Mouse (Mus musculus) cerebellum, adult 11-12 months (tissue): ENCODE measurements around the gene Sympk.
"Not testable (repeated sequence)": the region's sequence is repeated elsewhere in the genome, so short reads cannot be mapped to it uniquely, and the experiment has no call there.

Source experiments
- DNase-seq: peaks from one replicate; pipeline ENCODE4 v3.0.0; 2022

Sympk gene

GRCm38 (mm10) chr7:19052345-19053135 is 28.4 kb downstream of the Sympk start:
- no peak for DNase-seq

- no peak for DNase-seq
Observed at GRCm38 (mm10) chr7:19053136-19053532, 29.0 kb downstream of the Sympk start.

GRCm38 (mm10) chr7:19054047-19054776 is 30.0 kb downstream of the Sympk start, which contains the start of gene Rsph6a:
TSS of gene Rsph6a (plus strand) at chr7:19054690.
- DNase-seq = peak; percentile 46

- DNase-seq = no peak
Observed at GRCm38 (mm10) chr7:19054777-19055076, 30.6 kb downstream of the Sympk start.

GRCm38 (mm10) chr7:19055108-19055507 is 30.9 kb downstream of the Sympk start:
- no peak for DNase-seq

GRCm38 (mm10) chr7:19057405-19057804 is 33.2 kb downstream of the Sympk start:
- no peak for DNase-seq

- no peak for DNase-seq
Observed at GRCm38 (mm10) chr7:19065896-19066295, 41.7 kb downstream of the Sympk start.

- no peak for DNase-seq
Observed at GRCm38 (mm10) chr7:19067063-19067462, 42.9 kb downstream of the Sympk start.

GRCm38 (mm10) chr7:19067935-19068334 is 43.8 kb downstream of the Sympk start:
- no peak for DNase-seq

GRCm38 (mm10) chr7:19068707-19069106 is 44.5 kb downstream of the Sympk start:
- no peak for DNase-seq

GRCm38 (mm10) chr7:19069500-19069899 is 45.3 kb downstream of the Sympk start:
- DNase-seq = no peak

- not testable (repeated sequence) for DNase-seq
Observed at GRCm38 (mm10) chr7:19071024-19071423, 46.8 kb downstream of the Sympk start.

GRCm38 (mm10) chr7:19073504-19073903 is 49.3 kb downstream of the Sympk start:
- peak; percentile 39 for DNase-seq

- no peak for DNase-seq
Observed at GRCm38 (mm10) chr7:19074494-19074893, 50.3 kb downstream of the Sympk start.

- no peak for DNase-seq
Observed at GRCm38 (mm10) chr7:19075231-19075630, 51.1 kb downstream of the Sympk start.

GRCm38 (mm10) chr7:19075723-19076585 is 51.8 kb downstream of the Sympk start, which contains the start of gene Dmwd:
TSS of gene Dmwd (plus strand) at chr7:19076227.
- peak; percentile 93 for DNase-seq

GRCm38 (mm10) chr7:19076586-19076991 is 52.4 kb downstream of the Sympk start:
- no peak for DNase-seq

- no peak for DNase-seq
Observed at GRCm38 (mm10) chr7:19077761-19078160, 53.6 kb downstream of the Sympk start.

- DNase-seq = no peak
Observed at GRCm38 (mm10) chr7:19078732-19079131, 54.6 kb downstream of the Sympk start.

GRCm38 (mm10) chr7:19080451-19080950 is 56.3 kb downstream of the Sympk start:
- DNase-seq = no peak

GRCm38 (mm10) chr7:19082171-19082570 is 58.0 kb downstream of the Sympk start:
- DNase-seq = no peak

- no peak for DNase-seq
Observed at GRCm38 (mm10) chr7:19083096-19083495, 58.9 kb downstream of the Sympk start.

GRCm38 (mm10) chr7:19083701-19084100 is 59.5 kb downstream of the Sympk start, which contains the start of gene Dmpk:
TSS of gene Dmpk (plus strand) at chr7:19083849.
- DNase-seq = no peak
